In the genomic region with DNA sequence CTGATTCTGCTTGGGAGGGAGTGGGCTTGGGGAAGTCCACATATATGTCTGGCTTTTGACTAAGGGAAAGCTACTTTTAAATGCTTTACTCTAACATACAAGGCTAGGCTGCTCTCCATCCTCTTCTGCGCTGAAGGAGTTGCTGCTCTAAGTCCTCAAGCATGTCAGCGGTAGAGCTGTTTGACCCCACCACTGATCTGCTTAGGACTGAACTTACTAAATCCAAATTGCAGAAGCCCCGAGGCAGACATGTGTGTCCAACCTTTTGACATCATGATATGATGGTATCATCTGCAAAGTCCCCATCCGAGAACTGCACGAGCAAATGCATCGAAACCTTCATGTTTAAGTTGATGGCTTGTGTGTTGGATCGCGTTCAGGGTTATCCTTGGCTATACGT, we compare ENCODE assay signal across 19 mouse cellular contexts. TPM values are rescaled to one million over a fixed set of nuclear protein-coding genes. Genes with fewer than 3 reads are reported as not detected.
"Had no signal": no experiment of that assay in that cellular context is flagged by ENCODE, and none has a peak within 500 bp of the region (broad histone marks: within the 10 kb centered on the region; RNA-seq: fewer than 3 reads in every experiment).

No protein-coding gene starts in this region.

- ATAC-seq: intestine, postnatal 0 days; midbrain, embryonic 13.5 days; midbrain, embryonic 16.5 days had no signal

- H3K27ac ChIP-seq: kidney, postnatal 0 days; layer of hippocampus, adult 2 months; left cerebral cortex, adult 2 months; liver, embryonic 14.5 days; lung, embryonic 15.5 days; midbrain, embryonic 10.5 days; midbrain, embryonic 13.5 days; neural tube, embryonic 13.5 days had no signal

- DNase-seq: kidney, adult 2 months; layer of hippocampus, postnatal 36 days; lung, adult 18-20 months; lung, postnatal 10 days; lung, postnatal 36 days; retina, postnatal 1 day; right cerebral cortex, postnatal 25 days had no signal

- H3K4me2 ChIP-seq: lung, embryonic 15.5 days; midbrain, embryonic 13.5 days; neural tube, embryonic 13.5 days had no signal

- H3K9ac ChIP-seq: liver, embryonic 14.5 days; lung, embryonic 15.5 days; midbrain, embryonic 13.5 days; neural tube, embryonic 13.5 days had no signal

- H3K36me3 ChIP-seq: midbrain, embryonic 10.5 days; midbrain, embryonic 13.5 days; neural tube, embryonic 13.5 days had no signal

- H3K4me3 ChIP-seq: layer of hippocampus, adult 2 months; left cerebral cortex, adult 2 months; lung, embryonic 15.5 days; megakaryocyte, embryonic 14.5 days; midbrain, embryonic 10.5 days; midbrain, embryonic 13.5 days; myocyte; neural tube, embryonic 13.5 days had no signal

- H3K9me3 ChIP-seq: lung, embryonic 15.5 days; midbrain, embryonic 10.5 days; midbrain, embryonic 13.5 days; neural tube, embryonic 13.5 days had no signal

RNA-seq across cellular contexts. Expression of a gene that starts 13.7 kb away (rescaled TPM):
- polyA plus RNA-seq: myocyte had no signal
